Mouse (Mus musculus) CH12.LX (cell line): ENCODE measurements at regions not wholly inside any gene's neighbourhood (a gene's known extent, or its start where the extent isn't known, plus 50 kb on each side); places are given as distances from the start of the nearest gene placed in this dataset.

Experiments used
- DNase-seq: peaks from one replicate; pipeline ENCODE4 v3.0.0-alpha.2; 2013; ENCODE audit errors: extremely low read depth
- H3K27ac ChIP-seq: 2 replicates; pipeline ENCODE4 v1.5.1; 2012; ENCODE audit warnings: low read depth, mild to moderate bottlenecking, control low read depth, moderate library complexity; ENCODE audit not compliant: insufficient read depth
- H3K27me3 ChIP-seq: replicated peaks from 2 replicates; pipeline ENCODE3; 2012; ENCODE audit warnings: inconsistent platforms
- H3K36me3 ChIP-seq, 2 experiments: replicated peaks in 1 of 2; 2 replicates each; pipeline versions ENCODE3 to v1.6.1; 2012; ENCODE audit warnings: inconsistent platforms in 1 of 2, low read length in 1 of 2, mild to moderate bottlenecking in 1 of 2, mixed read lengths in 1 of 2, moderate library complexity in 1 of 2; ENCODE audit not compliant: control insufficient read depth in 1 of 2, insufficient read depth in 1 of 2
- H3K4me1 ChIP-seq, 2 experiments: 2 replicates each; pipeline ENCODE4 v1.6.1; 2012; ENCODE audit warnings: inconsistent platforms in 1 of 2, moderate library complexity in 1 of 2; ENCODE audit not compliant: insufficient read depth in 2 of 2, control insufficient read depth in 1 of 2
- H3K4me2 ChIP-seq: 2 replicates; pipeline ENCODE4 v1.6.1; 2012; ENCODE audit warnings: low read depth, mild to moderate bottlenecking, control low read depth; ENCODE audit not compliant: poor library complexity, insufficient read depth, severe bottlenecking
- H3K4me3 ChIP-seq, 3 experiments: fragments of 150-350 bp in 1 of 3; sonication (generic) in 1 of 3; replicated peaks in 1 of 3; 2 replicates each; pipeline versions ENCODE3 to v1.5.1; 2011 to 2012; ENCODE audit warnings: low read depth in 2 of 3, low read length in 2 of 3, mild to moderate bottlenecking in 2 of 3, moderate library complexity in 2 of 3, control low read depth in 1 of 3, improper control_type of control experiment in 1 of 3, inconsistent platforms in 1 of 3, mixed read lengths in 1 of 3; ENCODE audit not compliant: poor library complexity in 1 of 3
- H3K79me2 ChIP-seq: replicated peaks from 2 replicates; pipeline ENCODE4 v1.6.1; 2012; ENCODE audit warnings: mild to moderate bottlenecking, moderate library complexity; ENCODE audit not compliant: control insufficient read depth, poor library complexity, insufficient read depth, severe bottlenecking; ENCODE audit errors: extremely low read depth
- H3K9ac ChIP-seq: 2 replicates; pipeline ENCODE4 v1.6.1; 2012; ENCODE audit warnings: low read depth, mild to moderate bottlenecking, control low read depth, moderate library complexity; ENCODE audit not compliant: insufficient read depth
- H3K9me3 ChIP-seq: replicated peaks from 2 replicates; pipeline ENCODE3; 2012; ENCODE audit warnings: low read length, inconsistent platforms, mixed read lengths
- BHLHE40 ChIP-seq: IDR thresholded peaks from 2 replicates; pipeline ENCODE4 v1.6.1; 2011; ENCODE audit warnings: mild to moderate bottlenecking, low read depth, low read length, improper control_type of control experiment
- CHD2 ChIP-seq: IDR thresholded peaks from 2 replicates; pipeline ENCODE4 v1.6.1; 2011; ENCODE audit warnings: low read length, improper control_type of control experiment
- CTCF ChIP-seq, 2 experiments: IDR thresholded peaks in 1 of 2; conservative IDR thresholded peaks in 1 of 2; 2 replicates each; pipeline ENCODE4 v1.5.1; 2011 to 2012; ENCODE audit warnings: low read depth in 2 of 2, low read length in 2 of 2, improper control_type of control experiment in 1 of 2, inconsistent platforms in 1 of 2, mild to moderate bottlenecking in 1 of 2, moderate library complexity in 1 of 2
- ETS1 ChIP-seq: conservative IDR thresholded peaks from 2 replicates; pipeline ENCODE4 v1.6.1; 2012; ENCODE audit warnings: low read depth, mild to moderate bottlenecking, inconsistent platforms, low read length, improper control_type of control experiment, moderate library complexity
- GABPA ChIP-seq: IDR thresholded peaks from 2 replicates; pipeline ENCODE4 v1.6.1; 2012; ENCODE audit warnings: low read depth, low read length, improper control_type of control experiment, inconsistent platforms; ENCODE audit not compliant: insufficient replicate concordance
- JUN ChIP-seq: IDR thresholded peaks from 2 replicates; pipeline ENCODE4 v1.6.1; 2011; ENCODE audit warnings: low read depth, mild to moderate bottlenecking, low read length, improper control_type of control experiment, moderate library complexity; ENCODE audit not compliant: insufficient read depth
- MAX ChIP-seq: IDR thresholded peaks from 2 replicates; pipeline ENCODE4 v1.6.1; 2011; ENCODE audit warnings: low read length, improper control_type of control experiment
- MAZ ChIP-seq: IDR thresholded peaks from 2 replicates; pipeline ENCODE4 v1.6.1; 2012; ENCODE audit warnings: low read depth, mild to moderate bottlenecking, inconsistent platforms, low read length, improper control_type of control experiment, moderate library complexity
- MXI1 ChIP-seq: IDR thresholded peaks from 2 replicates; pipeline ENCODE4 v1.6.1; 2011; ENCODE audit warnings: mild to moderate bottlenecking, low read depth, low read length, improper control_type of control experiment
- MYC ChIP-seq: IDR thresholded peaks from 2 replicates; pipeline ENCODE4 v1.6.1; 2011; ENCODE audit warnings: low read depth, mild to moderate bottlenecking, improper control_type of control experiment, low read length
- POLR2A ChIP-seq: IDR thresholded peaks from 2 replicates; pipeline ENCODE4 v1.6.1; 2011; ENCODE audit warnings: low read depth, mild to moderate bottlenecking, improper control_type of control experiment, low read length
- POLR2AphosphoS2 ChIP-seq: IDR thresholded peaks from 2 replicates; pipeline ENCODE4 v1.6.1; 2011; ENCODE audit warnings: low read depth, low read length, improper control_type of control experiment
- RCOR1 ChIP-seq: conservative IDR thresholded peaks from 2 replicates; pipeline ENCODE4 v1.6.1; 2012; ENCODE audit warnings: low read depth, mild to moderate bottlenecking, inconsistent platforms, low read length, improper control_type of control experiment
- SMC3 ChIP-seq: IDR thresholded peaks from 2 replicates; pipeline ENCODE4 v1.6.1; 2011; ENCODE audit warnings: low read depth, low read length, improper control_type of control experiment
- USF2 ChIP-seq: conservative IDR thresholded peaks from 2 replicates; pipeline ENCODE4 v1.6.1; 2011; ENCODE audit warnings: low read depth, low read length, improper control_type of control experiment
- ZC3H11A ChIP-seq: IDR thresholded peaks from 2 replicates; pipeline ENCODE4 v1.6.1; 2012; ENCODE audit warnings: low read depth, mild to moderate bottlenecking, inconsistent platforms, low read length, improper control_type of control experiment
- ZKSCAN1 ChIP-seq: IDR thresholded peaks from 2 replicates; pipeline ENCODE4 v1.6.1; 2012; ENCODE audit warnings: low read depth, inconsistent platforms, low read length, improper control_type of control experiment, borderline replicate concordance
- ZMIZ1 ChIP-seq: IDR thresholded peaks from 2 replicates; pipeline ENCODE4 v1.6.1; 2012; ENCODE audit warnings: low read depth, mild to moderate bottlenecking, inconsistent platforms, low read length, improper control_type of control experiment
- ZNF384 ChIP-seq: IDR thresholded peaks from 2 replicates; pipeline ENCODE4 v1.6.1; 2012; ENCODE audit warnings: low read depth, low read length, improper control_type of control experiment, inconsistent platforms
- dilution Hi-C: fragments of 300-500 bp; cut with MboI; formaldehyde crosslinking; loops from 2 replicates; pipeline ENCODE4 v1.14.3; 2020; ENCODE audit warnings: low sequenced_read_pairs; ENCODE audit not compliant: extremely low pct_unique_long_range_greater_than_20kb, extremely low pct_ligation_motif_present
- in situ Hi-C: fragments of 300-500 bp; cut with MboI; formaldehyde crosslinking; loops from 3 replicates; pipeline ENCODE4 v1.14.3; 2019; ENCODE audit warnings: low sequenced_read_pairs, low pct_ligation_motif_present, low pct_unique_long_range_greater_than_20kb, mixed read lengths

GRCm38 (mm10) chr16:30870676-30871075, 210.6 kb downstream of the Xxylt1 start:
- peaks cover 8% of the 10 kb centered on the region for H3K9me3 ChIP-seq
- H3K27me3 ChIP-seq = no peaks in the 10 kb centered on the region
- no peaks in the 10 kb centered on the region for H3K79me2 ChIP-seq
- H3K36me3 ChIP-seq = no peaks in the 10 kb centered on the region
- TF ChIP-seq ZC3H11A (no peak), POLR2AphosphoS2 (no peak), USF2 (no peak), MYC (no peak), SMC3 (no peak), RCOR1 (no peak), MAX (no peak), MXI1 (no peak), JUN (no peak), POLR2A (no peak), ZKSCAN1 (no peak), ZMIZ1 (no peak), MAZ (no peak), CTCF (conservative IDR thresholded peaks at IDR 0.05 in 1 of 2, IDR thresholded peaks at IDR 0.05 in 1 of 2; ENCODE audit: low read depth in 2 of 2, low read length in 2 of 2) (no peak), GABPA (no peak), CHD2 (no peak)
- no peak for DNase-seq
- dilution Hi-C loops (no loop called here), in situ Hi-C loops (no loop called here)
- H3K9ac ChIP-seq = no peak overlapping the region
- no peak overlapping the region for H3K27ac ChIP-seq
- H3K4me1 ChIP-seq = peaks cover 12 to 42% of the 10 kb centered on the region in 2 experiments
- H3K4me2 ChIP-seq = no peak overlapping the region
- H3K4me3 ChIP-seq = no peak overlapping the region

GRCm38 (mm10) chr16:30872147-30872546, 209.1 kb downstream of the Xxylt1 start:
- DNase-seq = no peak
- TF ChIP-seq ZNF384 = peak; percentile 31; the same call in 1 of the 2 replicates
- no peak for TF ChIP-seq ETS1
- TF ChIP-seq BHLHE40 = no peak
- in situ Hi-C loops (no loop called here), dilution Hi-C loops (no loop called here)
- Histone ChIP-seq H3K4me3 (no peak overlapping the region), H3K79me2 (no peaks in the 10 kb centered on the region), H3K36me3 (no peaks in the 10 kb centered on the region), H3K27ac (no peak overlapping the region), H3K9ac (no peak overlapping the region), H3K9me3 (peaks cover 4% of the 10 kb centered on the region), H3K4me2 (no peak overlapping the region), H3K4me1 (peaks cover 17 to 48% of the 10 kb centered on the region in 2 experiments), H3K27me3 (no peaks in the 10 kb centered on the region)
